Mouse (Mus musculus) limb, embryonic 12.5 days (tissue): ENCODE measurements around the gene Cyp4x1. TPM values are rescaled to one million over a fixed set of nuclear protein-coding genes. Genes with fewer than 3 reads are reported as not detected.

ENCODE experiments used
- polyA plus RNA-seq: library from polyadenylated mRNA; unstranded; fragments of >200 nt; fragmentation: Nextera tagmentation; extraction: Ambion mirVana; gene quantifications from 2 replicates; pipeline ENCODE4 v1.2.1, GENCODE M21; 2016

Gene Cyp4x1
- polyA plus RNA-seq, 1 experiment from 2014 or later = not detected

Other genes starting within 250 kb of the Cyp4x1 start
- 1.4 and 1.9 TPM in 2 replicates for gene Foxd2, start 225.4 kb downstream of the Cyp4x1 start, polyA plus RNA-seq
- not detected in 2 replicates for gene Foxe3, start 208.3 kb downstream of the Cyp4x1 start, polyA plus RNA-seq
- 81.8 and 89.3 TPM in 2 replicates for gene Cmpk1, start 147.0 kb downstream of the Cyp4x1 start, polyA plus RNA-seq
- gene Stil, start 134.1 kb downstream of the Cyp4x1 start, polyA plus RNA-seq = 16.9 and 20.3 TPM in 2 replicates
- gene Tal1, start 77.9 kb downstream of the Cyp4x1 start, polyA plus RNA-seq = 1.4 and 1.9 TPM in 2 replicates
- 9.3 and 11.2 TPM in 2 replicates for gene Pdzk1ip1, start 45.6 kb downstream of the Cyp4x1 start, polyA plus RNA-seq
- gene Cyp4a29, start 107.8 kb upstream of the Cyp4x1 start, polyA plus RNA-seq = not detected in 2 replicates
- gene Cyp4a12a, start 164.8 kb upstream of the Cyp4x1 start, polyA plus RNA-seq = not detected in 2 replicates